Mouse (Mus musculus): ENCODE results near the gene Rmi1.

- TF ChIP-seq POLR2A (IDR thresholded peaks at IDR 0.05; ENCODE audit: extremely low read depth, insufficient read depth, low read length) = no peak
- TF ChIP-seq CTCF (IDR thresholded peaks at IDR 0.05; ENCODE audit: low read depth, low read length) = no peak
These were observed 1.5 kb upstream of the Rmi1 start for GRCm38 (mm10) chr13:58400576-58400975.
